Mouse (Mus musculus): ENCODE data around the gene Fam117b.

GRCm38 (mm10) chr1:59912413-59913157 is at the start of gene Fam117b:
- no peak for TF ChIP-seq CTCF (IDR thresholded peaks at IDR 0.05; ENCODE audit: control insufficient read depth, insufficient read depth, insufficient replicate concordance, low read depth, low read length)
- peak; percentile 75 for TF ChIP-seq POLR2A (IDR thresholded peaks at IDR 0.05; ENCODE audit: control insufficient read depth, low read depth, low read length)

Data from testis, adult 2 months (tissue).